Comparison of ENCODE assay signal across 10 mouse cellular contexts in genomic region chr10:58854548-58855198, GRCm38 (mm10). TPM values are rescaled to one million over a fixed set of nuclear protein-coding genes. Genes with fewer than 3 reads are reported as not detected.
A peak's percentile ranks its signal among the peaks of the same experiment; 100 is the strongest.
DNase-seq lines count a peak whose midpoint lies in the region; ATAC-seq and TF ChIP-seq lines count a peak whose summit lies in the region.
"Had no signal": no experiment of that assay in that cellular context is flagged by ENCODE, and none has a peak within 500 bp of the region (broad histone marks: within the 10 kb centered on the region; RNA-seq: fewer than 3 reads in every experiment).

No protein-coding gene starts in this region.

- no peak for ATAC-seq in embryonic facial prominence, embryonic 13.5 days (ENCODE audit: insufficient number of reproducible peaks, insufficient read depth, low FRiP score, low TSS enrichment, low read depth)
- ATAC-seq in limb, embryonic 12.5 days (ENCODE audit: insufficient number of reproducible peaks, insufficient read depth, low FRiP score, low TSS enrichment, low read depth) = no peak
- ATAC-seq in midbrain, postnatal 0 days (ENCODE audit: low FRiP score) = peak; percentile 51; the same call in 1 of the 2 replicates

- H3K4me3 ChIP-seq in embryonic facial prominence, embryonic 13.5 days = no peak overlapping the region
- no peak overlapping the region for H3K4me3 ChIP-seq in limb, embryonic 12.5 days (replicated peaks)
- no peak overlapping the region for H3K4me3 ChIP-seq in midbrain, postnatal 0 days (ENCODE audit: low read depth, low read length)
- H3K4me3 ChIP-seq: erythroblast, embryonic 14.5 days had no signal

- H3K36me3 ChIP-seq in embryonic facial prominence, embryonic 13.5 days = no peaks in the 10 kb centered on the region
- H3K36me3 ChIP-seq in limb, embryonic 12.5 days = no peaks in the 10 kb centered on the region
- H3K36me3 ChIP-seq in midbrain, postnatal 0 days (ENCODE audit: insufficient read depth, low read length) = no peaks in the 10 kb centered on the region

- 12% methylated on average over 14 of the region's 14 CpGs for WGBS in embryonic facial prominence, embryonic 13.5 days
- 11% methylated on average over 14 of the region's 14 CpGs for WGBS in limb, embryonic 12.5 days
- WGBS in midbrain, postnatal 0 days = 14% methylated on average over 14 of the region's 14 CpGs

- intact Hi-C loops in gastrocnemius, postnatal 14 days (cut with DNase I; ENCODE audit: low total_unique reads) = no loop called here
- intact Hi-C loops in left cerebral cortex, postnatal 10 days (cut with DNase I) = no loop called here

- peak overlapping the region; percentile 26 for H3K4me2 ChIP-seq in embryonic facial prominence, embryonic 13.5 days
- peak overlapping the region; percentile 35 for H3K4me2 ChIP-seq in limb, embryonic 12.5 days
- no peak overlapping the region for H3K4me2 ChIP-seq in midbrain, postnatal 0 days (ENCODE audit: low read depth, low read length, poor library complexity, severe bottlenecking)

- H3K27ac ChIP-seq in embryonic facial prominence, embryonic 13.5 days = no peak overlapping the region
- H3K27ac ChIP-seq in limb, embryonic 12.5 days = no peak overlapping the region
- H3K27ac ChIP-seq in midbrain, postnatal 0 days (ENCODE audit: low read depth, low read length) = peak overlapping the region; percentile 32; the same call in 1 of the 2 replicates

- peak; percentile 10 for DNase-seq in gastrocnemius, postnatal 14 days
- no peak for DNase-seq in gastrocnemius, postnatal 4 days (ENCODE audit: low spot score in 2 of 2)
- no peak for DNase-seq in midbrain, postnatal 0 days (ENCODE audit: low spot score)
- DNase-seq in ovary, postnatal 14 days (ENCODE audit: low spot score) = no peak
- no peak for DNase-seq in left cerebral cortex, postnatal 10 days (ENCODE audit: extremely low spot score in 1 of 2, low spot score in 2 of 2)
- no peak for DNase-seq in urinary bladder, postnatal 14 days (ENCODE audit: low spot score)
- DNase-seq: B cell, adult 2 months had no signal

- peaks cover 20% of the 10 kb centered on the region for H3K4me1 ChIP-seq in embryonic facial prominence, embryonic 13.5 days
- peaks cover 12% of the 10 kb centered on the region for H3K4me1 ChIP-seq in limb, embryonic 12.5 days (replicated peaks)
- peaks cover 6% of the 10 kb centered on the region; the same call in 1 of the 2 replicates for H3K4me1 ChIP-seq in midbrain, postnatal 0 days (ENCODE audit: insufficient read depth, low read length)

- H3K9ac ChIP-seq in embryonic facial prominence, embryonic 13.5 days = no peak overlapping the region
- H3K9ac ChIP-seq in limb, embryonic 12.5 days (replicated peaks) = no peak overlapping the region
- no peak overlapping the region for H3K9ac ChIP-seq in midbrain, postnatal 0 days (replicated peaks; ENCODE audit: low read length, poor library complexity, severe bottlenecking)

- H3K9me3 ChIP-seq in embryonic facial prominence, embryonic 13.5 days = no peaks in the 10 kb centered on the region
- no peaks in the 10 kb centered on the region for H3K9me3 ChIP-seq in limb, embryonic 12.5 days
- no peaks in the 10 kb centered on the region for H3K9me3 ChIP-seq in midbrain, postnatal 0 days (ENCODE audit: low read length)

- H3K27me3 ChIP-seq in embryonic facial prominence, embryonic 13.5 days = no peaks in the 10 kb centered on the region
- H3K27me3 ChIP-seq in limb, embryonic 12.5 days = no peaks in the 10 kb centered on the region
- no peaks in the 10 kb centered on the region for H3K27me3 ChIP-seq in midbrain, postnatal 0 days (ENCODE audit: insufficient read depth, low read length)

- TF ChIP-seq CTCF in midbrain, postnatal 0 days (IDR thresholded peaks at IDR 0.05) = no peak

RNA-seq across cellular contexts. Expression of gene Sh3rf3, which starts 41.5 kb away (rescaled TPM):
- 1 to 10 TPM; 1.2 to 2.1 TPM for total RNA-seq in gastrocnemius, postnatal 14 days (2021)
- total RNA-seq in gastrocnemius, postnatal 4 days (2021) = 1 to 10 TPM; 6.6 to 6.7 TPM
- 2.8 and 3.3 TPM in 2 replicates for polyA plus RNA-seq in embryonic facial prominence, embryonic 13.5 days (2015; fragmentation: Nextera tagmentation; extraction: Ambion mirVana)
- 0.47 and 0.92 TPM in 2 replicates for polyA plus RNA-seq in limb, embryonic 12.5 days (2016; fragmentation: Nextera tagmentation; extraction: Ambion mirVana)
- total RNA-seq in midbrain, postnatal 0 days (2014; rRNA removed) = 21.5 and 31.9 TPM in 2 replicates
- polyA plus RNA-seq in midbrain, postnatal 0 days (2015; fragmentation: Nextera tagmentation; extraction: Ambion mirVana) = 2.8 and 4.6 TPM in 2 replicates
- 10 to 100 TPM; 83.7 to 97.9 TPM for total RNA-seq in left cerebral cortex, postnatal 10 days (2021)
- polyA plus RNA-seq: erythroblast, embryonic 14.5 days had no signal
